Mouse (Mus musculus) spleen, postnatal 14 days (tissue): ENCODE data around the gene Cacna2d3.

ENCODE experiments used
- DNase-seq, 2 experiments: peaks; one replicate each; pipeline ENCODE4 v3.0.0; 2021 to 2022; ENCODE audit warnings: low spot score in 2 of 2

The Cacna2d3 gene

GRCm38 (mm10) chr14:28948019-28948850 is 773.4 kb downstream of the Cacna2d3 start:
- DNase-seq, result no peak

- no peak for DNase-seq
Measured at GRCm38 (mm10) chr14:28932746-28933293, 788.8 kb downstream of the Cacna2d3 start.

- DNase-seq, result no peak
Measured at GRCm38 (mm10) chr14:28923180-28923961, 798.3 kb downstream of the Cacna2d3 start.

- no peak for DNase-seq
Measured at GRCm38 (mm10) chr14:28918871-28919270, 802.8 kb downstream of the Cacna2d3 start.

- DNase-seq, result no peak
Measured at GRCm38 (mm10) chr14:28915004-28915403, 806.7 kb downstream of the Cacna2d3 start.

GRCm38 (mm10) chr14:28907659-28908058 is 814.0 kb downstream of the Cacna2d3 start:
- no peak for DNase-seq

- no peak for DNase-seq
Measured at GRCm38 (mm10) chr14:28892530-28892929, 829.1 kb downstream of the Cacna2d3 start.

GRCm38 (mm10) chr14:28887373-28887772 is 834.3 kb downstream of the Cacna2d3 start:
- no peak for DNase-seq

- DNase-seq, result no peak
Measured at GRCm38 (mm10) chr14:28886661-28887060, 835.0 kb downstream of the Cacna2d3 start.

- DNase-seq, result no peak
Measured at GRCm38 (mm10) chr14:28870983-28871382, 850.7 kb downstream of the Cacna2d3 start.

- DNase-seq, result no peak
Measured at GRCm38 (mm10) chr14:28870382-28870781, 851.3 kb downstream of the Cacna2d3 start.

- DNase-seq, result no peak
Measured at GRCm38 (mm10) chr14:28864925-28865324, 856.7 kb downstream of the Cacna2d3 start.

- no peak for DNase-seq
Measured at GRCm38 (mm10) chr14:28861142-28861541, 860.5 kb downstream of the Cacna2d3 start.
